Mouse (Mus musculus) brown adipose tissue, adult 24 weeks (tissue): ENCODE measurements around the gene Chst3. TPM values are rescaled to one million over a fixed set of nuclear protein-coding genes. Genes with fewer than 3 reads are reported as not detected.

Experiments used
- polyA plus RNA-seq: library from polyadenylated mRNA; stranded (reverse); fragments of >200 nt; gene quantifications from 2 replicates; pipeline ENCODE4 v1.2.4, GENCODE M21; 2012; ENCODE audit not compliant: missing spikeins, insufficient read depth, insufficient read length

The Chst3 gene
- polyA plus RNA-seq, 1 experiment, result not detected

Other genes starting within 250 kb of the Chst3 start
- gene Ascc1, start 216.5 kb downstream of the Chst3 start, polyA plus RNA-seq, result 19.2 and 20.6 TPM in 2 replicates
- 59.1 and 60.8 TPM in 2 replicates for gene Anapc16, start 216.1 kb downstream of the Chst3 start, polyA plus RNA-seq
- gene Spock2, start 113.0 kb downstream of the Chst3 start, polyA plus RNA-seq, result 1.7 and 2.2 TPM in 2 replicates
- 774 and 844 TPM in 2 replicates for gene Psap, start 58.4 kb upstream of the Chst3 start, polyA plus RNA-seq
- 14.7 and 16.0 TPM in 2 replicates for gene Vsir, start 127.6 kb upstream of the Chst3 start, polyA plus RNA-seq
- not detected in 2 replicates for gene Gm17455, start 180.5 kb upstream of the Chst3 start, polyA plus RNA-seq